Mouse (Mus musculus): ENCODE results near the gene Spaca7.

DNA sequence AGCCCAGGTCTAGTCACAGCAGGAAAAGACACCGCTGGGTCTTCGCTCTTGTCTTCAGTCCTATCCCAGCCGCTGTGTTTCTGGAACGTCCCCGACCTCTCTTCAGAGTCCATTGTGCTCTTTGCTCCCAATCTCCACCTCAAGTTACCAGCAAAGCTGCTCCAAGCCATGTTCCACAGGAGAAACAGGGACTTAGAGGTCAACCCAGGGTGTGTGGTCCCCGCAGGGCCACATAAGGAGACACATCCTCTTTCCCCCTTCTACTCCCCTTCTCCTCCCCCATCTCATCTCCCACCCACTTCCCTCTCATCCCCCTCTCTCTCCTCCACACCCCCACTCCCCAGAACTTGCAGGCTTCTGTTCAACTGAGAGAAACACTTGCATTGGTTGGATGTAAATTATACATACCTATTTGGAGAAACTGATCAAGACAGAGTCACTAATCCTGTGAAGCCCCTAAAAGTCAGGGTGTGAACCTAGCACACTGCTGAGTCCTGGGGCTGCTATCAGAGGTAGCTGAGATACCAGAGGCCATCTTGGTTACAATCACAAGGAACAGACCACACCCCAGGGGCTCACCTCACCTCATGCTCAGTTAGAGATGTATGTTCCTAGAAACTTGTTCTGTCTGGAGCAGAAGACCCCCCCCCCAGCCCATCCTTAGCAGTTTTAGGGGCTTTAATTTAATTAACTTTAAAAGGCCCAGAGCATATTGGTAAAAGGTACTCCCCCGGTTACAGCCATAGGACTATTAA lies 25.2 kb upstream of the Spaca7 start:
- TF ChIP-seq CTCF (IDR thresholded peaks at IDR 0.05; ENCODE audit: control insufficient read depth, insufficient read depth, low read length) = no peak
- TF ChIP-seq POLR2A (IDR thresholded peaks at IDR 0.05; ENCODE audit: borderline replicate concordance, control insufficient read depth, low read depth, low read length) = no peak

Measured in bone marrow, adult 2 months (tissue).